Mouse (Mus musculus) myocyte (in vitro differentiated cells): Measurements from ENCODE around the gene Cav1. TPM values are rescaled to one million over a fixed set of nuclear protein-coding genes. Genes with fewer than 3 reads are reported as not detected.
A peak's percentile ranks its signal among the peaks of the same experiment; 100 is the strongest.

Experiments used
- H3K27me3 ChIP-seq: one replicate; pipeline ENCODE4 v1.6.1; 2011; ENCODE audit not compliant: control insufficient read depth, insufficient read depth, insufficient read length
- H3K36me3 ChIP-seq: one replicate; pipeline ENCODE4 v1.6.1; 2011; ENCODE audit not compliant: control insufficient read depth, insufficient read depth
- H3K4me2 ChIP-seq: one replicate; pipeline ENCODE4 v1.6.1; 2011; ENCODE audit warnings: low read depth, control low read depth
- H3K4me3 ChIP-seq: one replicate; pipeline ENCODE4 v1.5.1; 2011; ENCODE audit warnings: mild to moderate bottlenecking, control low read depth, moderate library complexity
- H3K79me2 ChIP-seq: one replicate; pipeline ENCODE4 v1.6.1; 2011; ENCODE audit not compliant: control insufficient read depth, insufficient read depth
- H3ac ChIP-seq: one replicate; pipeline ENCODE4 v1.6.1; 2011; ENCODE audit not compliant: control insufficient read depth, insufficient read length
- CEBPB ChIP-seq: IDR thresholded peaks from 2 replicates; pipeline ENCODE4 v1.6.1; 2011; ENCODE audit warnings: mild to moderate bottlenecking, moderate library complexity; ENCODE audit not compliant: poor library complexity, insufficient read depth, severe bottlenecking
- E2F4 ChIP-seq: IDR thresholded peaks from one replicate; pipeline ENCODE4 v1.6.1; 2011; ENCODE audit warnings: mild to moderate bottlenecking, control low read depth, moderate library complexity; ENCODE audit not compliant: insufficient read depth
- MAX ChIP-seq: IDR thresholded peaks from one replicate; pipeline ENCODE4 v1.6.1; 2011; ENCODE audit warnings: low read depth, mild to moderate bottlenecking, control low read depth
- MYOD1 ChIP-seq, 3 experiments: IDR thresholded peaks; one replicate each; pipeline ENCODE4 v1.6.1; 2011; ENCODE audit warnings: control low read depth in 2 of 3, low read depth in 2 of 3, mild to moderate bottlenecking in 2 of 3, moderate library complexity in 1 of 3; ENCODE audit not compliant: insufficient read length in 2 of 3, control insufficient read depth in 1 of 3
- MYOG ChIP-seq, 3 experiments: IDR thresholded peaks; one replicate each; pipeline ENCODE4 v1.6.1; 2011; ENCODE audit warnings: control low read depth in 2 of 3, low read depth in 2 of 3, mild to moderate bottlenecking in 2 of 3; ENCODE audit not compliant: insufficient read length in 2 of 3, control insufficient read depth in 1 of 3, insufficient read depth in 1 of 3
- POLR2A ChIP-seq: IDR thresholded peaks from one replicate; pipeline ENCODE4 v1.6.1; 2011; ENCODE audit warnings: low read depth, mild to moderate bottlenecking, control low read depth, moderate library complexity; ENCODE audit not compliant: insufficient read length
- POLR2AphosphoS2 ChIP-seq: IDR thresholded peaks from one replicate; pipeline ENCODE4 v1.6.1; 2011; ENCODE audit warnings: low read depth, control low read depth; ENCODE audit not compliant: insufficient read length
- REST ChIP-seq: IDR thresholded peaks from one replicate; pipeline ENCODE4 v1.6.1; 2011; ENCODE audit warnings: mild to moderate bottlenecking, control low read depth, moderate library complexity; ENCODE audit not compliant: insufficient read depth, insufficient read length
- SRF ChIP-seq: IDR thresholded peaks from one replicate; pipeline ENCODE4 v1.6.1; 2011; ENCODE audit warnings: low read depth; ENCODE audit not compliant: control insufficient read depth, insufficient read length
- TCF12 ChIP-seq: IDR thresholded peaks from one replicate; pipeline ENCODE4 v1.6.1; 2011; ENCODE audit warnings: mild to moderate bottlenecking, control low read depth; ENCODE audit not compliant: poor library complexity, insufficient read depth, severe bottlenecking
- TCF3 ChIP-seq: IDR thresholded peaks from one replicate; pipeline ENCODE4 v1.6.1; 2011; ENCODE audit warnings: low read depth, control low read depth; ENCODE audit not compliant: insufficient read length
- USF1 ChIP-seq: IDR thresholded peaks from one replicate; pipeline ENCODE4 v1.6.1; 2011; ENCODE audit warnings: low read depth, mild to moderate bottlenecking, control low read depth, moderate library complexity
- polyA plus RNA-seq: library from polyadenylated mRNA; unstranded; fragments of >200 nt; fragmentation: generic; extraction: Trizol; gene quantifications from one replicate; pipeline ENCODE4 v1.2.1, GENCODE M21; 2012; ENCODE audit warnings: missing spikeins

The Cav1 gene
- polyA plus RNA-seq, 1 experiment: 64.7 TPM

GRCm38 (mm10) chr6:17308661-17309060 lies 2.5 kb downstream of the Cav1 start:
- H3ac ChIP-seq: no peak overlapping the region
- no peaks in the 10 kb centered on the region for H3K27me3 ChIP-seq
- H3K36me3 ChIP-seq: no peaks in the 10 kb centered on the region
- peak overlapping the region; percentile 97 for H3K4me2 ChIP-seq
- peaks cover 39% of the 10 kb centered on the region for H3K79me2 ChIP-seq
- TF ChIP-seq CEBPB (0 out of 2 replicates have a peak, but pooled peaks have one; percentile 3), MAX (no peak)
- H3K4me3 ChIP-seq: peak overlapping the region; percentile 68

DNA sequence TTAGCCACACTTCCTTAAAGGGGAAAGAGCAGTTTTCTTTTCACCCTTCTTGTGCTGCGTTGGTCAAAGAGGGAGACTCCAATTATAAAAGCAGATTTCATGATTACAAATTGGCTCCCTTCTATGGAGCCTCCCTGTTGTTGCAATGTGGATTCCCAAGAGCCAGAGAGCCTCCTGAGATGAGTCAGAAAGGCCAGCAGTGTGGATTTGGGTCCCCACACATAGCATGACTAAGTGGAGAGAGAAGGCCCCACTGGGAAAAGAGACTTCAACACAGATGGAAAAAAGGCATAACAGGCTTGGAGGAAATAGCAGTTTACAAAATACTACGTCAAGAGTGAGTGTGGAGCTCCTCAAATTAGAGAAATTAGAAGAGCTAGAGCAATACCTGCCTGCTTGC lies 3.1 kb downstream of the Cav1 start:
- Histone ChIP-seq H3K4me3 (peak overlapping the region; percentile 68), H3K79me2 (peaks cover 39% of the 10 kb centered on the region), H3K36me3 (no peaks in the 10 kb centered on the region), H3K4me2 (peak overlapping the region; percentile 97), H3ac (no peak overlapping the region), H3K27me3 (no peaks in the 10 kb centered on the region)
- TF ChIP-seq CEBPB: peak; percentile 53; the same call in 1 of the 2 replicates
- TF ChIP-seq TCF3: no peak
- no peak for TF ChIP-seq MAX

DNA sequence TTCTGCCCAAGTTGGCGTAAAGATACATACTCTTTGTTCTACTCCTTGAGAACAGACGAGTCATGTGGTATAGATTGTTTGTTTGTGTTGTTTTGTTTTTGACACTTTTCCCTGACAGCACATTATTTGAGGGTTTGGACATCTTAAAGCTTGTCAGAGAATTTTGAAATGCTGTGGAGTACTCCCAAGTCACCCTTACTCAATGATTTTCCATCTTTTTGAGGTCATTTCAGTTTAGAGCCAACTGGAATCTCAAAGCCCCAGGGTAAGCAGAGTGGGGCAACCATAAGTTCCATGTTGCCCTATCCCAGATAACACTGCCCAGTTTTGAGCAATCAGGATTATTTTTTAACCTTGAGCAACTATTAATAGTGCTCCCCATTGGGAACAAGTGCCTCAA lies 8.1 kb downstream of the Cav1 start:
- Histone ChIP-seq H3K79me2 (peaks cover 34% of the 10 kb centered on the region), H3K4me2 (no peak overlapping the region), H3K27me3 (no peaks in the 10 kb centered on the region), H3ac (no peak overlapping the region), H3K36me3 (no peaks in the 10 kb centered on the region), H3K4me3 (no peak overlapping the region)
- TF ChIP-seq TCF12 (no peak), MYOD1 (IDR thresholded peaks at IDR 0.05; ENCODE audit: control insufficient read depth in 1 of 3, insufficient read length in 2 of 3, low read depth in 2 of 3) (no peak), MAX (no peak), MYOG (IDR thresholded peaks at IDR 0.05; ENCODE audit: control insufficient read depth in 1 of 3, insufficient read depth in 1 of 3, insufficient read length in 2 of 3, low read depth in 2 of 3) (no peak), TCF3 (no peak), CEBPB (no peak), SRF (no peak), REST (no peak), USF1 (no peak), E2F4 (no peak), POLR2A (no peak), POLR2AphosphoS2 (no peak)

GRCm38 (mm10) chr6:17314659-17315616 lies 8.8 kb downstream of the Cav1 start:
- no peaks in the 10 kb centered on the region for H3K27me3 ChIP-seq
- H3K4me2 ChIP-seq: no peak overlapping the region
- no peaks in the 10 kb centered on the region for H3K36me3 ChIP-seq
- no peak overlapping the region for H3K4me3 ChIP-seq
- H3K79me2 ChIP-seq: peaks cover 30% of the 10 kb centered on the region
- no peak overlapping the region for H3ac ChIP-seq
- TF ChIP-seq TCF3 (no peak), MAX (no peak), TCF12 (no peak)

- H3K4me3 ChIP-seq: no peak overlapping the region
Measured at GRCm38 (mm10) chr6:17316294-17317166, 10.4 kb downstream of the Cav1 start.

More at GRCm38 (mm10) chr6:17316294-17317166, 10.4 kb downstream of the Cav1 start:
- H3ac ChIP-seq: no peak overlapping the region
- H3K79me2 ChIP-seq: peaks cover 16% of the 10 kb centered on the region
- H3K36me3 ChIP-seq: no peaks in the 10 kb centered on the region
- no peaks in the 10 kb centered on the region for H3K27me3 ChIP-seq
- no peak for TF ChIP-seq SRF
- no peak for TF ChIP-seq POLR2A
- TF ChIP-seq MAX: no peak
- TF ChIP-seq USF1: no peak
- no peak for TF ChIP-seq TCF3
- TF ChIP-seq MYOD1 (IDR thresholded peaks at IDR 0.05; ENCODE audit: control insufficient read depth in 1 of 3, insufficient read length in 2 of 3, low read depth in 2 of 3): no peak
- TF ChIP-seq CEBPB: no peak
- no peak overlapping the region for H3K4me2 ChIP-seq
